Mouse (Mus musculus) spleen, postnatal 4 days (tissue): ENCODE data around the gene Nadk2.

Experiments used
- DNase-seq, 2 experiments: peaks; one replicate each; pipeline ENCODE4 v3.0.0; 2022; ENCODE audit warnings: low spot score in 2 of 2

Gene Nadk2

GRCm38 (mm10) chr15:9087895-9088682 is 17.0 kb downstream of the Nadk2 start:
- no peak for DNase-seq

GRCm38 (mm10) chr15:9088683-9089072 is 17.6 kb downstream of the Nadk2 start:
- no peak for DNase-seq

- DNase-seq: no peak
These were observed 18.2 kb downstream of the Nadk2 start for GRCm38 (mm10) chr15:9089136-9089720.

- no peak for DNase-seq
These were observed 19.6 kb downstream of the Nadk2 start for GRCm38 (mm10) chr15:9090662-9091061.

GRCm38 (mm10) chr15:9093598-9094365 is 22.7 kb downstream of the Nadk2 start:
- DNase-seq: no peak

- peak in 1 of 2 experiments; percentile 34 for DNase-seq
These were observed 23.3 kb downstream of the Nadk2 start for GRCm38 (mm10) chr15:9094366-9094750.

- DNase-seq: no peak
These were observed 25.8 kb downstream of the Nadk2 start for GRCm38 (mm10) chr15:9096865-9097264.

- peak in 1 of 2 experiments; percentile 29 for DNase-seq
These were observed 29.5 kb downstream of the Nadk2 start for GRCm38 (mm10) chr15:9100446-9101077.

- no peak for DNase-seq
These were observed 35.4 kb downstream of the Nadk2 start for GRCm38 (mm10) chr15:9106303-9107074.

GRCm38 (mm10) chr15:9110526-9111347 is 39.7 kb downstream of the Nadk2 start:
- peak in 1 of 2 experiments; percentile 19 for DNase-seq

GRCm38 (mm10) chr15:9111648-9112047 is 40.6 kb downstream of the Nadk2 start:
- no peak for DNase-seq

- DNase-seq: no peak
These were observed 42.5 kb downstream of the Nadk2 start for GRCm38 (mm10) chr15:9113556-9113955.

- no peak for DNase-seq
These were observed 43.1 kb downstream of the Nadk2 start for GRCm38 (mm10) chr15:9114131-9114530.

GRCm38 (mm10) chr15:9114599-9114998 is 43.5 kb downstream of the Nadk2 start:
- no peak for DNase-seq

GRCm38 (mm10) chr15:9118852-9119251 is 47.8 kb downstream of the Nadk2 start:
- DNase-seq: peak in 1 of 2 experiments; percentile 31

- peak in 1 of 2 experiments; percentile 70 for DNase-seq
These were observed 49.0 kb downstream of the Nadk2 start for GRCm38 (mm10) chr15:9120081-9120480.

- DNase-seq: peak in 1 of 2 experiments; percentile 40
These were observed 51.9 kb downstream of the Nadk2 start for GRCm38 (mm10) chr15:9122989-9123388.

GRCm38 (mm10) chr15:9124856-9125255 is 53.8 kb downstream of the Nadk2 start:
- DNase-seq: peak in 1 of 2 experiments; percentile 52

- DNase-seq: peak in 1 of 2 experiments; percentile 50
These were observed 56.2 kb downstream of the Nadk2 start for GRCm38 (mm10) chr15:9127051-9127791.
